Mouse (Mus musculus) stomach, postnatal 0 days (tissue): ENCODE measurements around the gene Sema5a.

Experiments used
- CTCF ChIP-seq: IDR thresholded peaks from 2 replicates; pipeline ENCODE4 v1.5.1; 2016; ENCODE audit warnings: antibody characterized with exemption, low read depth, mild to moderate bottlenecking, moderate library complexity
- EP300 ChIP-seq: optimal IDR thresholded peaks from 2 replicates; pipeline ENCODE3; 2016; ENCODE audit warnings: antibody characterized with exemption

DNA sequence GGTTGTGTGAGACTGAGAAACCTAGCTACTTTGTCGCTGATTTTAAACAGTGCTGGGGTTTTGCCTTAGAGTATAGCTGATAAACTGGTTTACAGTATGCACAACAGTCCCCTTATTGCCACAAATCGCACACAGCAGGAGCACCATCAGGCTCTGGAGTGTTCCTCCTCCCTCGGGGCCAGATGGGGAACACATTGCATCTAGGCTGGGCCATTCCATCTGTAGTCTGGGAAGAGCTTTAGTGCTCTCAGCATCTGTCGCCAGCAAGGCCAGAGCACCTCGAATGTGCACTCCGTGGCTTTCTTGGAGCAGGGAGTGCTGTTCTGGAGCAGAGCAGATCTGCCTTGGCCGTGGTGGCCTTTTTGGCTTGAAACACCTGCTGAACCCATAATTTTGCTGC, 79.5 kb downstream of the Sema5a start:
- TF ChIP-seq CTCF (no peak), EP300 (no peak)
